Mouse (Mus musculus): Measurements from ENCODE around the gene Dysf. TPM values are rescaled to one million over a fixed set of nuclear protein-coding genes. Genes with fewer than 3 reads are reported as not detected.

The Dysf gene
- total RNA-seq, 2 experiments from 2014 or later, result 3.1 to 3.9 TPM

GRCm38 (mm10) chr6:84228196-84228595, 219.8 kb downstream of the Dysf start:
- DNase-seq (ENCODE audit: low spot score in 2 of 2), result no peak

GRCm38 (mm10) chr6:84228786-84229185, 220.4 kb downstream of the Dysf start:
- no peak for DNase-seq (ENCODE audit: low spot score in 2 of 2)

GRCm38 (mm10) chr6:84229739-84230138, 221.3 kb downstream of the Dysf start:
- no peak for DNase-seq (ENCODE audit: low spot score in 2 of 2)

GRCm38 (mm10) chr6:84231108-84231507, 222.7 kb downstream of the Dysf start:
- DNase-seq (ENCODE audit: low spot score in 2 of 2), result no peak

- peak; percentile 70 to 79 for DNase-seq (ENCODE audit: low spot score in 2 of 2)
These were observed 223.8 kb downstream of the Dysf start for GRCm38 (mm10) chr6:84232063-84232760.

GRCm38 (mm10) chr6:84233783-84234182, 225.4 kb downstream of the Dysf start:
- DNase-seq (ENCODE audit: low spot score in 2 of 2), result no peak

- DNase-seq (ENCODE audit: low spot score in 2 of 2), result no peak
These were observed 227.0 kb downstream of the Dysf start for GRCm38 (mm10) chr6:84235365-84235764.

- no peak for DNase-seq (ENCODE audit: low spot score in 2 of 2)
These were observed 235.0 kb downstream of the Dysf start for GRCm38 (mm10) chr6:84243385-84243784.

- no peak for DNase-seq (ENCODE audit: low spot score in 2 of 2)
These were observed 237.8 kb downstream of the Dysf start for GRCm38 (mm10) chr6:84246101-84246760.

- DNase-seq (ENCODE audit: low spot score in 2 of 2), result no peak
These were observed 238.6 kb downstream of the Dysf start for GRCm38 (mm10) chr6:84246979-84247378.

Other genes with a start within 250 kb of the Dysf start
- gene Ankrd53, start 245.9 kb upstream of the Dysf start, total RNA-seq (2021), result not detected
- gene Tex261, start 232.8 kb upstream of the Dysf start, total RNA-seq (2021), result 10 to 100 TPM; 51.6 to 52.2 TPM
- 10 to 100 TPM; 51.6 to 52.6 TPM for gene Nagk, start 213.6 kb upstream of the Dysf start, total RNA-seq (2021)
- gene Paip2b, start 176.8 kb upstream of the Dysf start, total RNA-seq (2021), result 10 to 100 TPM; 47.3 to 47.9 TPM
- gene Zfp638, start 141.5 kb upstream of the Dysf start, total RNA-seq (2021), result 100 to 1,000 TPM; 121 to 131 TPM